Mouse (Mus musculus): ENCODE measurements around the gene Ralgapa1.
"Not testable (repeated sequence)": the region's sequence is repeated elsewhere in the genome, so short reads cannot be mapped to it uniquely, and the experiment has no call there.

The Ralgapa1 gene

GRCm38 (mm10) chr12:55598887-55599561 lies 221.9 kb downstream of the Ralgapa1 start, which contains the start of gene Insm2:
Gene Insm2, plus strand, starts transcription at chr12:55599427.
- peak; percentile 9 for DNase-seq (ENCODE audit: inconsistent ontology term)

GRCm38 (mm10) chr12:55598537-55598886 lies 222.5 kb downstream of the Ralgapa1 start:
- DNase-seq (ENCODE audit: inconsistent ontology term) = no peak

DNA sequence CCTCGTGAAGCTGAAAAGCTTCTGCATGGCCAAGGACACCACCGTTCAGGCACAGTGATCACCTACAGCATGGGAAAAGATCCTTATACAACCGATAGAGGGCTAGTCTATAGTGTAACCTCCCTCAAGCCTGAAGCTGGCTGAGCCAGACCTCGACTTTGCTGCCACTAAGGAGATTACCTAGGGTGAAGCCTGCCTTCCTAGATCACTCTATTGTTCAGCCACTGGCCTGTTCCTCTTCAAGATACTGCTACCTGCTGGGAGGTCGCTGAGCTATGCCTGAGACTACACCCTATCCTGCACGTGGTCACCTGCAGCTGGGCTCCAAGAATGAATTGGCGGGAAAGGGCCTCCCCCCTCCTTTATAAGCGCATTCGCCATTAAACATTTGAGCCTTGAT lies 234.0 kb downstream of the Ralgapa1 start:
- DNase-seq (ENCODE audit: inconsistent ontology term) = not testable (repeated sequence)

DNA sequence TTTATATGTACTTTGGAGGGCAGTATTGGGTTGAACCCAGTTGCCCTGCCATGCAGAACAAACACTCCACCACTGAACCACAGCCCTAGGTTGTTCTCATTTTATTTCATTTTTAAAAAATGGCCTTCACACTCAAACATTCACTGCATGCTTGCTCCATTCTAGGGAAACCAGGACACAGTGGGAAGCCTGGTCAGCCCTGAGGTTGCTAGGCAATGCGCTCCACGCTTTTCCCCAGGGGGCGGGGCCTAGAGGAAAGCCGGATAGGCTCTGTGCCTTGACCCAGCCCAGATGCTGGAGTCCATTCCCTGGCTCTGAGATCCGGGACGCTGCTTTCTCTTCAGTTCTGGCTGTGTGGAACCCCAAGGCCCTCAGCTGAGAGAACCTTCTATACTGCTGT lies 247.2 kb downstream of the Ralgapa1 start:
- DNase-seq (ENCODE audit: inconsistent ontology term) = peak; percentile 85

- no peak for DNase-seq (ENCODE audit: inconsistent ontology term)
Observed at GRCm38 (mm10) chr12:55573089-55573488, 247.9 kb downstream of the Ralgapa1 start.

DNA sequence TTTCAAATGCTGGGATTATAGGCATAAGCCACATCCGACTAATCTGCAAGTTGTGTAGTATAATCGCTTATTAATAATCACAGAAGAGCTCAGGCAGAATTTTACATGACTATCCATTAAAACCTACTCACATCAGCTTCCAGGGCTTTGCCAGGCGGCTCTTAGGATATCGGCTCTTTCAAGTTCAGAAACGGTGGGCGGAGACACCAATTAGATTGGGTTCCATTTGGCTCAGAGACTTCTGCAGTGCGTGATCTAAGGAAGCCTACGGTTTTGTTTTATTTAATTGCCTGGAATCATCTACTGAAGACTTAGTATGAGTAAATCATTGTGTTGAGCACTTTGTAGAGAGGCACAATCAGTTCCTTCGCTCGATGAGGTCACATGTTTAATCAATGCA lies 249.3 kb downstream of the Ralgapa1 start:
- DNase-seq (ENCODE audit: inconsistent ontology term) = no peak

DNA sequence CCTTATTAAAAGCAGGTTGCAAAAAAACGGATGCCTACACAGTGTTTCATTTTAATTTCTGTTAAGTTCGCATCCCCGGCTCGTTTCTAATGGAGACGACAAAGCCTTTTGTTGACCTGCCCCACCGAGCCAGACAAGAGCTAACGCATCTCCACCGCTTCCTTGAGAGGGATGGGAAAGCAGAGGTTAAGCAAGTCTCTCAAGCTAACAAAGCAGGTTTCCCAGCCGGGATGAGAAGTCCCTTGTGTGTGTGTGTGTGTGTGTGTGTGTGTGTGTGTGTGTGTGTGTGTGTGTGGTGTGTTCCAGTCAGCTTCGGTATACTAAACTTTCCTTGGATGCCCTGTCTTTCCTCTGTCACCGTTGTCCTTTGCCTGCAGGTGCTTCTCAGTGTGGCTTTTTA lies 249.8 kb downstream of the Ralgapa1 start:
- no peak for DNase-seq (ENCODE audit: inconsistent ontology term)

GRCm38 (mm10) chr12:55570646-55571045 lies 250.3 kb downstream of the Ralgapa1 start:
- DNase-seq (ENCODE audit: inconsistent ontology term) = no peak

DNA sequence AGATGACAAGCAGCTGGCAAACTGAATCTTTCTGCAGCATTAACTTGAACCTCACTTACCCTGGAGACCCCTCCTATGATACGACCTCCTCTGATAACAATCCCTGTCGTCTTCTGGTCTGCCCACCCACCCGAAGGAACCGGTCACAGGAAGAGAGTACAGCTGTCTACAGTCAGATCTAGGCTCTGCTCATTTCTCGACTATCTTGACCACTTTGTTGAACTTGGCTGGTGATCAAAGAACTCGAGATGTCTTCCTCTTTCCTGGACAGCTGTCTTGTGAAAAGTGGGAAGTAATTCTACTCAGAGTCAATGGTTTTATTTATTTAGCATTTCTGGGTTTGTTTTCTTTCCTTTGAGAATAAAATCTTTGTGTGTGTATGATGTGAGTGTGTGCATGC lies 251.3 kb downstream of the Ralgapa1 start:
- no peak for DNase-seq (ENCODE audit: inconsistent ontology term)

DNA sequence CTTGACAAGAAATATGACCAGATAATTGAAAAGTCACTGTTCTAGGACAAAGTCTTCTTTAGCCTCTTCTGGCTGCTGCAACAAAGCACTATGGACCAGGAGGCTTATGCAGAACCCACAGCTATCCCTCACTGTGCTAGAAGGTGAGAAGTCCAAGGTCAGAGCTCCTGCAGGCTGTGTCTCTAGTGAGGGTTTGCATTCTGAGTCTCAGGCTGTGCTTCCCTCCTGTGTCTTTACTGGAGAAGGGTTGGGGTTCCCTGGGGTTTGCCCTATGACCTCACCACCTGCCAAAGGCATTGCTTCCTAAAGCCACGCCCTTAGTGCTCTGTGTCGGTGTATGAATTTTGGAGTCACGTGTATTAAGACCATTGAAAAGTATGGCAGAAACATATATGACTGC lies 252.5 kb downstream of the Ralgapa1 start:
- no peak for DNase-seq (ENCODE audit: inconsistent ontology term)

- DNase-seq (ENCODE audit: inconsistent ontology term) = no peak
Observed at GRCm38 (mm10) chr12:55566837-55567236, 254.1 kb downstream of the Ralgapa1 start.

DNA sequence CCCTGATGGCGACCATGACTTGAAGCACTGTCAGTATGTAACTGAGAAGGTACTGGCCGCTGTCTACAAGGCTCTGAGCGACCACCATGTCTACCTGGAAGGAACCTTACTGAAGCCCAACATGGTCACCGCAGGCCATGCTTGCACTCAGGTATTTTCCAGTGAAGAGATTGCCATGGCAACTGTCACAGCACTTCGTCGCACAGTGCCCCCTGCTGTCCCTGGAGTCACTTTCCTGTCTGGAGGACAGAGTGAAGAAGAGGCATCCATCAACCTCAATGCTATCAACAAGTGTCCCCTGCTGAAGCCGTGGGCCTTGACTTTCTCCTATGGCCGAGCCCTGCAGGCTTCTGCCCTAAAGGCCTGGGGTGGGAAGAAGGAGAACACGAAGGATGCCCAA lies 255.1 kb downstream of the Ralgapa1 start:
- DNase-seq (ENCODE audit: inconsistent ontology term) = no peak

DNA sequence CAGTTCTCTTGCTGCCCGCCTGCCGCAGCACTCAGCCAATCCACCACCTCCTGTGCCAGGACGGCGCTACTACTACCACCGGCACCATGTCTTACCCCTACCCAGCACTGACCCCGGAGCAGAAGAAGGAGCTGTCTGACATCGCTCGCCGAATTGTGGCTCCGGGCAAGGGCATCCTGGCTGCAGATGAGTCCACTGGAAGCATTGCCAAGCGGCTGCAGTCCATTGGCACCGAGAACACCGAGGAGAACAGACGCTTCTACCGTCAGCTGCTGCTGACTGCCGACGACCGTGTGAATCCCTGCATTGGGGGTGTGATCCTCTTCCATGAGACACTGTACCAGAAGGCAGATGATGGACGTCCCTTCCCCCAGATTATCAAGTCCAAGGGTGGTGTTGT lies 255.8 kb downstream of the Ralgapa1 start, which contains the start of gene Aldoart2:
Gene Aldoart2 (plus strand): TSS at position 34 of the 400 bp plus-strand sequence.
- no peak for DNase-seq (ENCODE audit: inconsistent ontology term)

DNA sequence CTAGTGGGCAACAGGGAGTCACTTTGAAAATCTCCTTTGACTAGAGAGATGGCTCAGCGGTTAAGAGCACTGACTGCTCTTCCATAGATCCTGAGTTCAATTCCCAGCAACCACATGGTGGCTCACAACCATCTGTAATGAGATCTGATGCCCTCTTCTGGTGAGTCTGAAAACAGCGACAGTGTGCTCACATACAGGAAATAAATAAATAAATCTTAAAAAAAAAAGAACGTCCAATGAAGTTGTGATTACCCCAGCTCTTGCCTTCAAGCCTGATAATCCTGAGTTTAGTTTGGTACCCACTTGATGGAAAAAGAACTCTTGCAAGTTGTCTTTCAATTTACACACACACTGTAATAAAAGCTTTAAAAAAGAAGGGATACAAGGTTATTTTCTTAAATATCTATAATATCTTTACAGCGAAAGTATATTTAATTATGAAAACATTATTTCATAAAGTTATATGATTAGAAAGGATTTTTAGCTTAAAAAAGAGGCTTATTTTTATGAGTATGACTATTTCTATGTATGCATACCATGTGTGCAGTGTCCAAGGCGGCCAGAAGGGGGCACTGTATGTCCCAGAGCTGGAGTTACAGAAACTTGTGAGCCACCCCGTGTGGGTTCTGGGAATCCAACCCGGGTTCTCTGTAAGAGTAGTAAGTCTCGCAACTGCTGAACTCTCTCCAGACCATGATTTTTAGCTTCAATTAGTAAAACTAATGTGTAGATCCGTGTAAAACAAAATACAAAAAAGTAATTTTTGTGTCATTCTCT lies 256.6 kb downstream of the Ralgapa1 start:
- no peak for DNase-seq (ENCODE audit: inconsistent ontology term)

DNA sequence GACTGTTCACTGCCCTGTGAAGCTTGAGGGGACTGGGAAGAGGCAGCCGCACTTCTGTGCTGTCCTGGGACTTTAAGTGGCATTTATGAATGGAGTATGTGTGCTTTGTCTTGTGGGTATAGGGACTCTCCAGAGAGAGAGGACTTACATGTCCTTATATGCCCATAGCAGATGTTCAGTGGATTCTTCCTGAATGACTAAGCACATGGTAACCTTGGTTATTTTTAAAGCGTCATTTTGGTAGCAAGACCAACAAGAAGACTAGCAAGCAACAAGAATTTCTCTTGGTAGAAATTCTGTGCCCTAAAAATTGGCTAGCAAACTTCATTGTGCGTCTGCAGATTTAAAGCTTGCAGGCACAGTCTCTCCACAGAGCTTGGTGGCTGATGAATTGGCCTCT lies 257.2 kb downstream of the Ralgapa1 start:
- DNase-seq (ENCODE audit: inconsistent ontology term) = no peak

- DNase-seq (ENCODE audit: inconsistent ontology term) = peak; percentile 19
Observed at GRCm38 (mm10) chr12:55560025-55560690, 260.8 kb downstream of the Ralgapa1 start.

DNA sequence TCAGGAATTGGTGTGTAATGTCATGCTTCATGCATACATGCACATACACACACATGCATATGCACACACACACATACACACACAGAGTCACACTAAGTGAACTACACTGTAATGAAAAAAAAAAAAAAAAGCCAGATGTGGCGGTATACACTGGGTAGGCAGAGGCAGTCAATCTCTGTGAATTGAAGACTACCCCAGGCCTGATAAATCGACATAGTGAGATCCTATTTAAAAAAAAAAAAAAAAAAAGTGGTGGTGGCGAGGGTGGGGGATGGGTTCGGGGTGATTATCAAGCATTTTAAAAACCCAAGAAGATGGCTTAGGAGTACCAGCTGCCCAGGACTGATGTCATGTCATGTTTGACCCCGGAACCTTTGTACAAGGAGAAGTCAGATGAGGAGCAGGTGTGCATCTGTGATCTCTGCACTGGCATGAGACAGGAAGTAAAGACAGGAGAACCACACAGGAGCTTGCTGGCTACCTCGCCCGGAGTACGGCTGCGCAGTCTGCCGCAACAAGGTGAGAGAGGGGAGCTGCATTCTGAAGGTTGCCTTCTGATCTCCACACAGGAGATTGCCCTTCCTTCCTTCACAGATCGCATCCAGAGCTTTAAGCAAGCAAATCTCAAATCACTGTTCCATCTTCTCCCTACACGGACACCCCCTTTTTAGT lies 261.6 kb downstream of the Ralgapa1 start:
- DNase-seq (ENCODE audit: inconsistent ontology term) = no peak

GRCm38 (mm10) chr12:55557866-55558265 lies 263.1 kb downstream of the Ralgapa1 start:
- no peak for DNase-seq (ENCODE audit: inconsistent ontology term)

DNA sequence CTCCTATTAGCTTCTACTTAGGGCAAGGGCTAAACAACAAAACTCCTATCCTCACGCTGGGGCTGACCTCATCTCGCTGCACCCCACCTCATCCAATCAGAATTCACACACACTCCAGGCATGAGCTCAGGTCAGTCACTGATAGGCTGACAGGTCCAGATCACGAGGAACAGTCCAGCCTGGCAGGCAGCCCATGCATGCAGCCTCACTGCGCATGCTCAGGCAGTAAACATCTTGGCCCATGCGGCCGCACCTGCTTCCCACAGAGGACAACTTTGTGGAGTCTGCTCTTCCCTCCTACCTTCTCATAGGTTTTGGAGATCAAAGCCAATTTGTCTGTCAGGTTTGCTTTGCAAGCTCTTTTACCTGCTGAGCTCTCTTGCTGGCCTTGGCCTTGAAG lies 266.1 kb downstream of the Ralgapa1 start:
- DNase-seq (ENCODE audit: inconsistent ontology term) = not testable (repeated sequence)

Data from Muller cell, postnatal 12 days (primary cell).